ENCODE assay signal across 9 mouse cellular contexts in genomic region chr11:115509773-115510506, GRCm38 (mm10). TPM values are rescaled to one million over a fixed set of nuclear protein-coding genes. Genes with fewer than 3 reads are reported as not detected.
DNase-seq lines count a peak whose midpoint lies in the region; ATAC-seq and TF ChIP-seq lines count a peak whose summit lies in the region.
"Had no signal": no experiment of that assay in that cellular context is flagged by ENCODE, and none has a peak within 500 bp of the region (broad histone marks: within the 10 kb centered on the region; RNA-seq: fewer than 3 reads in every experiment).

No protein-coding gene starts in this region.

- peak in 1 of 2 experiments; percentile 24; a peak in 1 of 4 replicates for TF ChIP-seq POLR2A in MEL (IDR thresholded peaks at IDR 0.05; ENCODE audit: control insufficient read depth in 1 of 2, insufficient read depth in 1 of 2, low read depth in 1 of 2, low read length in 2 of 2, poor library complexity in 1 of 2)

- peak; percentile 75 to 76; a peak in 3 of 4 replicates for TF ChIP-seq EP300 in MEL (IDR thresholded peaks at IDR 0.05; ENCODE audit: low read depth in 1 of 2, low read length in 2 of 2)

- no peak for ATAC-seq in heart, embryonic 12.5 days (ENCODE audit: insufficient number of reproducible peaks, low FRiP score)
- peak; percentile 53 for ATAC-seq in liver, embryonic 12.5 days
- ATAC-seq in monocyte, adult 5-6 weeks (replicated peaks; ENCODE audit: insufficient number of reproducible peaks, low FRiP score, low TSS enrichment, poor library complexity, severe bottlenecking) = no peak

- H3K36me3 ChIP-seq in MEL (ENCODE audit: control insufficient read depth in 1 of 2, insufficient read depth in 2 of 2, low read length in 2 of 2) = peaks cover 6 to 56% of the 10 kb centered on the region in 2 experiments; a peak in 3 of 4 replicates
- 0 out of 2 replicates have a peak, but pooled peaks cover 3% of the 10 kb centered on the region for H3K36me3 ChIP-seq in heart, embryonic 12.5 days
- H3K36me3 ChIP-seq in liver, embryonic 12.5 days = peaks cover 17% of the 10 kb centered on the region

- peak; percentile 93 for DNase-seq in heart, adult 11 months
- DNase-seq in heart, adult 8-10 months (ENCODE audit: low spot score) = no peak
- DNase-seq in MEL (ENCODE audit: low read depth, low spot score) = peak; percentile 72
- no peak for DNase-seq in layer of hippocampus, postnatal 14 days (ENCODE audit: low spot score in 2 of 2)
- no peak for DNase-seq in T-cell, adult 2 months (ENCODE audit: low spot score)

- H3K27me3 ChIP-seq in MEL (ENCODE audit: control insufficient read depth in 1 of 2, insufficient read depth in 2 of 2, low read length in 2 of 2) = no peaks in the 10 kb centered on the region
- no peaks in the 10 kb centered on the region for H3K27me3 ChIP-seq in heart, embryonic 12.5 days (replicated peaks)
- H3K27me3 ChIP-seq in liver, embryonic 12.5 days (replicated peaks) = no peaks in the 10 kb centered on the region

- H3K4me1 ChIP-seq in MEL (ENCODE audit: control insufficient read depth in 1 of 2, insufficient read depth in 2 of 2, low read length in 2 of 2) = peaks cover 37 to 56% of the 10 kb centered on the region in 2 experiments
- peaks cover 74% of the 10 kb centered on the region for H3K4me1 ChIP-seq in heart, embryonic 12.5 days (replicated peaks)
- H3K4me1 ChIP-seq in liver, embryonic 12.5 days = peaks cover 88% of the 10 kb centered on the region

- peak overlapping the region; percentile 93 for H3K4me2 ChIP-seq in heart, embryonic 12.5 days
- H3K4me2 ChIP-seq in liver, embryonic 12.5 days = peak overlapping the region; percentile 91

- H3K27ac ChIP-seq in MEL (ENCODE audit: control insufficient read depth, low read depth, low read length) = peak overlapping the region; percentile 66
- H3K27ac ChIP-seq in heart, embryonic 12.5 days (ENCODE audit: poor library complexity, severe bottlenecking) = peak overlapping the region; percentile 67
- H3K27ac ChIP-seq in liver, embryonic 12.5 days = peak overlapping the region; percentile 93

- TF ChIP-seq CTCF in MEL (IDR thresholded peaks at IDR 0.05 in 2 of 3, conservative IDR thresholded peaks at IDR 0.05 in 1 of 3; ENCODE audit: control insufficient read depth in 1 of 3, insufficient read depth in 1 of 3, low read depth in 2 of 3, low read length in 3 of 3, poor library complexity in 1 of 3, severe bottlenecking in 1 of 3) = no peak

- H3K4me3 ChIP-seq in MEL (ENCODE audit: control insufficient read depth in 1 of 2, insufficient read depth in 1 of 2, low read depth in 2 of 2, low read length in 2 of 2) = peak overlapping the region in 1 of 2 experiments; percentile 10; a peak in 1 of 4 replicates
- H3K4me3 ChIP-seq in heart, embryonic 12.5 days = peak overlapping the region; percentile 24
- peak overlapping the region; percentile 88 for H3K4me3 ChIP-seq in liver, embryonic 12.5 days

- H3K9ac ChIP-seq in MEL (ENCODE audit: control insufficient read depth, low read depth, low read length, poor library complexity, severe bottlenecking) = peak overlapping the region; percentile 96
- H3K9ac ChIP-seq in heart, embryonic 12.5 days = peak overlapping the region; percentile 52
- H3K9ac ChIP-seq in liver, embryonic 12.5 days = peak overlapping the region; percentile 76

- TF ChIP-seq RAD21 in MEL (IDR thresholded peaks at IDR 0.05; ENCODE audit: low read depth, low read length) = no peak

- 19% methylated on average over 6 of the region's 6 CpGs for WGBS in heart, embryonic 12.5 days
- WGBS in liver, embryonic 12.5 days (ENCODE audit: insufficient replicate concordance) = 22% methylated on average over 6 of the region's 6 CpGs

- H3K9me3 ChIP-seq in MEL (replicated peaks; ENCODE audit: insufficient read depth, low read length) = no peaks in the 10 kb centered on the region
- no peaks in the 10 kb centered on the region for H3K9me3 ChIP-seq in heart, embryonic 12.5 days (replicated peaks)
- H3K9me3 ChIP-seq in liver, embryonic 12.5 days (replicated peaks) = no peaks in the 10 kb centered on the region

- peaks cover 89% of the 10 kb centered on the region for H3K79me2 ChIP-seq in MEL (ENCODE audit: control insufficient read depth, insufficient read depth, low read length, poor library complexity)

TF ChIP-seq in MEL, 35 proteins besides CTCF, POLR2A, EP300 and RAD21 (continues in another document):
- 0 out of 2 replicates have a peak, but pooled peaks have one; percentile 18 for TF ChIP-seq MEF2A (IDR thresholded peaks at IDR 0.05; ENCODE audit: extremely low read depth, insufficient replicate concordance, low read depth, low read length, poor library complexity, severe bottlenecking)
- TF ChIP-seq TBP (IDR thresholded peaks at IDR 0.05; ENCODE audit: low read depth, low read length) = 0 out of 2 replicates have a peak, but pooled peaks have one; percentile 14
- no peak for TF ChIP-seq ZMIZ1 (IDR thresholded peaks at IDR 0.05; ENCODE audit: low read depth, low read length)
- peak; percentile 28; the same call in 1 of the 2 replicates for TF ChIP-seq TAL1 (IDR thresholded peaks at IDR 0.05; ENCODE audit: low read length)
- peak; percentile 41; the same call in 1 of the 2 replicates for TF ChIP-seq ELF1 (IDR thresholded peaks at IDR 0.05; ENCODE audit: low read depth, low read length)
- peak; percentile 93 for TF ChIP-seq ETS1 (IDR thresholded peaks at IDR 0.05; ENCODE audit: low read depth, low read length)
- TF ChIP-seq ZNF384 (IDR thresholded peaks at IDR 0.05; ENCODE audit: low read depth, low read length) = peak; percentile 45; the same call in 1 of the 2 replicates
- TF ChIP-seq MYC (IDR thresholded peaks at IDR 0.05; ENCODE audit: low read depth, low read length) = peak; percentile 75; the same call in 1 of the 2 replicates
- TF ChIP-seq CHD2 (IDR thresholded peaks at IDR 0.05; ENCODE audit: low read length) = no peak
- TF ChIP-seq POLR2AphosphoS2 (IDR thresholded peaks at IDR 0.05; ENCODE audit: low read length) = no peak
- TF ChIP-seq MYB (IDR thresholded peaks at IDR 0.05; ENCODE audit: low read depth, low read length) = no peak
- peak; percentile 46; the same call in 1 of the 2 replicates for TF ChIP-seq TCF12 (IDR thresholded peaks at IDR 0.05; ENCODE audit: low read depth, low read length)
- TF ChIP-seq GATA1 (IDR thresholded peaks at IDR 0.05; ENCODE audit: low read depth, low read length) = peak; percentile 71
- no peak for TF ChIP-seq NELFE (IDR thresholded peaks at IDR 0.05; ENCODE audit: low read depth, low read length)
- no peak for TF ChIP-seq BHLHE40 (IDR thresholded peaks at IDR 0.05; ENCODE audit: borderline replicate concordance, low read depth, low read length)
- peak; percentile 86 for TF ChIP-seq MXI1 (IDR thresholded peaks at IDR 0.05; ENCODE audit: low read depth, low read length)

RNA-seq across cellular contexts. Expression of gene Jpt1, which starts 4.2 kb away (rescaled TPM):
- total RNA-seq in heart, adult 8-10 months (2022) = 100 to 1,000 TPM; 114 to 126 (median 121) TPM
- 331 and 353 TPM in 2 replicates for total RNA-seq in MEL (2012; rRNA removed)
- 100 to 1,000 TPM in 1 of 2 experiments, not detected in 1; 382 TPM for polyA plus RNA-seq in MEL (2012; ENCODE audit: insufficient read depth in 1 of 2, insufficient read length in 2 of 2, low read depth in 1 of 2, low replicate concordance in 2 of 2, missing spikeins in 1 of 2)
- polyA plus RNA-seq in heart, embryonic 12.5 days (2016; fragmentation: Nextera tagmentation; extraction: Ambion mirVana) = 413 and 440 TPM in 2 replicates
- polyA plus RNA-seq in liver, embryonic 12.5 days (2016; fragmentation: Nextera tagmentation; extraction: Ambion mirVana) = 307 and 318 TPM in 2 replicates
- 230 to 253 TPM (median 234 TPM) in 3 replicates for total RNA-seq in monocyte, adult 5-6 weeks (2017)
- 100 to 1,000 TPM; 188 to 227 TPM for total RNA-seq in layer of hippocampus, postnatal 14 days (2021)

RNA-seq across cellular contexts. Expression of gene Nt5c, which starts 18.3 kb away (rescaled TPM):
- 10 to 100 TPM in 2 of 4 experiments, 1 to 10 TPM in 2; 8.7 to 14.9 (median 10.1) TPM for total RNA-seq in heart, adult 8-10 months (2022)
- total RNA-seq in MEL (2012; rRNA removed) = 96.6 and 99.3 TPM in 2 replicates
- 100 to 1,000 TPM in 1 of 2 experiments, not detected in 1; 102 TPM for polyA plus RNA-seq in MEL (2012; ENCODE audit: insufficient read depth in 1 of 2, insufficient read length in 2 of 2, low read depth in 1 of 2, low replicate concordance in 2 of 2, missing spikeins in 1 of 2)
- polyA plus RNA-seq in heart, embryonic 12.5 days (2016; fragmentation: Nextera tagmentation; extraction: Ambion mirVana) = 56.2 and 58.2 TPM in 2 replicates
- 68.4 and 69.0 TPM in 2 replicates for polyA plus RNA-seq in liver, embryonic 12.5 days (2016; fragmentation: Nextera tagmentation; extraction: Ambion mirVana)
- total RNA-seq in monocyte, adult 5-6 weeks (2017) = 154 to 190 TPM (median 179 TPM) in 3 replicates
- 10 to 100 TPM; 68.8 to 72.5 TPM for total RNA-seq in layer of hippocampus, postnatal 14 days (2021)

RNA-seq across cellular contexts. Expression of gene Sumo2, which starts 26.1 kb away (rescaled TPM):
- 100 to 1,000 TPM; 166 to 179 (median 176) TPM for total RNA-seq in heart, adult 8-10 months (2022)
- total RNA-seq in MEL (2012; rRNA removed) = 653 and 657 TPM in 2 replicates
- polyA plus RNA-seq in MEL (2012; ENCODE audit: insufficient read depth in 1 of 2, insufficient read length in 2 of 2, low read depth in 1 of 2, low replicate concordance in 2 of 2, missing spikeins in 1 of 2) = 100 to 1,000 TPM in 1 of 2 experiments, not detected in 1; 556 TPM
- polyA plus RNA-seq in heart, embryonic 12.5 days (2016; fragmentation: Nextera tagmentation; extraction: Ambion mirVana) = 673 and 675 TPM in 2 replicates
- 574 and 585 TPM in 2 replicates for polyA plus RNA-seq in liver, embryonic 12.5 days (2016; fragmentation: Nextera tagmentation; extraction: Ambion mirVana)
- 356 to 417 TPM (median 357 TPM) in 3 replicates for total RNA-seq in monocyte, adult 5-6 weeks (2017)
- total RNA-seq in layer of hippocampus, postnatal 14 days (2021) = 100 to 1,000 TPM; 352 to 361 TPM

RNA-seq across cellular contexts. Expression of gene Armc7, which starts 34.5 kb away (rescaled TPM):
- total RNA-seq in heart, adult 8-10 months (2022) = 1 to 10 TPM; 1.2 to 2.2 (median 1.9) TPM
- total RNA-seq in MEL (2012; rRNA removed) = 7.0 and 9.1 TPM in 2 replicates
- 10 to 100 TPM in 1 of 2 experiments, not detected in 1; 13.1 TPM for polyA plus RNA-seq in MEL (2012; ENCODE audit: insufficient read depth in 1 of 2, insufficient read length in 2 of 2, low read depth in 1 of 2, low replicate concordance in 2 of 2, missing spikeins in 1 of 2)
- 5.8 and 6.4 TPM in 2 replicates for polyA plus RNA-seq in heart, embryonic 12.5 days (2016; fragmentation: Nextera tagmentation; extraction: Ambion mirVana)
- 4.0 and 4.2 TPM in 2 replicates for polyA plus RNA-seq in liver, embryonic 12.5 days (2016; fragmentation: Nextera tagmentation; extraction: Ambion mirVana)
- 23.8 to 24.6 TPM (median 24.2 TPM) in 3 replicates for total RNA-seq in monocyte, adult 5-6 weeks (2017)
- total RNA-seq in layer of hippocampus, postnatal 14 days (2021) = 10 to 100 TPM in 1 of 2 experiments, 1 to 10 TPM in 1; 8.7 to 10.6 TPM

RNA-seq across cellular contexts. Expression of gene Slc16a5, which starts 47.7 kb away (rescaled TPM):
- total RNA-seq in heart, adult 8-10 months (2022) = not detected
- total RNA-seq in MEL (2012; rRNA removed) = 0.07 TPM in 1 of 2 replicates, not detected in the other
- polyA plus RNA-seq in MEL (2012; ENCODE audit: insufficient read depth in 1 of 2, insufficient read length in 2 of 2, low read depth in 1 of 2, low replicate concordance in 2 of 2, missing spikeins in 1 of 2) = under 1 TPM in 1 of 2 experiments, not detected in 1; 0.26 TPM
- 0.17 TPM in 1 of 2 replicates, not detected in the other for polyA plus RNA-seq in heart, embryonic 12.5 days (2016; fragmentation: Nextera tagmentation; extraction: Ambion mirVana)
- 0.08 and 0.10 TPM in 2 replicates for polyA plus RNA-seq in liver, embryonic 12.5 days (2016; fragmentation: Nextera tagmentation; extraction: Ambion mirVana)
- total RNA-seq in monocyte, adult 5-6 weeks (2017) = 0.39 TPM in 1 of 3 replicates, not detected in the others
- not detected for total RNA-seq in layer of hippocampus, postnatal 14 days (2021)
- total RNA-seq: heart, postnatal 36 days had no signal

Comparison
In these comparisons a context has a peak if more than half of its experiments do, and no peak if none do; other contexts are left out.
1. DNase-seq: peak in heart, adult 11 months (single experiment) and MEL (single experiment); none in heart, adult 8-10 months (single experiment), layer of hippocampus, postnatal 14 days (0 of 2) and T-cell, adult 2 months (single experiment).
2. Peak in every context shown above with its lines, with median percentiles within 50 percentile points of each other: H3K27ac ChIP-seq and H3K9ac ChIP-seq.